17 mouse cellular contexts compared by ENCODE assay signal in the genomic region with DNA sequence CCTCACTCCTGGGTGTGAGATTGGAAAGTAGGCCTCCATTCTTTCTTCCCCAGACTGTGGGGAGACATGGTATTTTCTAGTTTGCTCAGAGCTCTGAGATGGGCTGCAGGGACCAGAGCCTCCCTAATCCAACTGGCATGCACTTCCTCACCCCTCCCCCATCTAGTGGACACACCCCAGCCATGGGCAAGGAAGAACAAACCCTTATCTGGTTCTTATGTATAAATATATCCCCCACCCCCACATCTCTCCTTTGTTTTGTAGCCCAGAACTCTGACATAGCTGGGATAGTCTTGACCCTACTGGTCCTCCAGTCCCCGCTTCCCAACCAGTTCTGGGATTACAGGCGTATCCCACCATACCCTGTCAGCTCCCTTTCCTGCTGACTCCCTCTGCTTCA.
"Had no signal": no experiment of that assay in that cellular context is flagged by ENCODE, and none has a peak within 500 bp of the region (broad histone marks: within the 10 kb centered on the region; RNA-seq: fewer than 3 reads in every experiment).

No protein-coding gene starts in this region.

- H3K36me3 ChIP-seq: midbrain, embryonic 15.5 days had no signal

- H3K4me2 ChIP-seq: liver, embryonic 11.5 days; liver, embryonic 15.5 days; lung, embryonic 14.5 days; midbrain, embryonic 11.5 days; neural tube, embryonic 12.5 days; stomach, embryonic 15.5 days had no signal

- ATAC-seq: midbrain, embryonic 15.5 days had no signal

- H3K27me3 ChIP-seq: liver, embryonic 15.5 days; midbrain, embryonic 15.5 days; neural tube, embryonic 12.5 days; stomach, embryonic 15.5 days had no signal

- H3K4me1 ChIP-seq: neural tube, embryonic 12.5 days had no signal

- H3K27ac ChIP-seq: left cerebral cortex, adult 2 months; limb, embryonic 10.5 days; liver, embryonic 15.5 days; macrophage; midbrain, embryonic 15.5 days; neural tube, embryonic 12.5 days; stomach, embryonic 15.5 days had no signal

- H3K4me3 ChIP-seq: left cerebral cortex, adult 2 months; limb, embryonic 10.5 days; liver, embryonic 15.5 days; megakaryocyte, embryonic 14.5 days; midbrain, embryonic 15.5 days; neural tube, embryonic 12.5 days; stomach, embryonic 15.5 days had no signal

- H3K9me3 ChIP-seq: limb, embryonic 10.5 days; liver, embryonic 15.5 days; megakaryocyte, embryonic 14.5 days; midbrain, embryonic 15.5 days; neural tube, embryonic 12.5 days; stomach, embryonic 15.5 days had no signal

- DNase-seq: kidney, adult 18-20 months; kidney, postnatal 25 days; lung, embryonic 14.5 days; retina, postnatal 1 day; right cerebral cortex, postnatal 14 days; thymus, adult 2 months; thymus, postnatal 25 days had no signal

- H3K9ac ChIP-seq: liver, embryonic 15.5 days; lung, embryonic 14.5 days; midbrain, embryonic 15.5 days; neural tube, embryonic 12.5 days; stomach, embryonic 15.5 days had no signal
